Mouse (Mus musculus) cerebellum, adult 8-10 months (tissue): ENCODE measurements around the gene Acly.

ENCODE experiments used
- DNase-seq: peaks from one replicate; pipeline ENCODE4 v3.0.0; 2022

Gene Acly

DNA sequence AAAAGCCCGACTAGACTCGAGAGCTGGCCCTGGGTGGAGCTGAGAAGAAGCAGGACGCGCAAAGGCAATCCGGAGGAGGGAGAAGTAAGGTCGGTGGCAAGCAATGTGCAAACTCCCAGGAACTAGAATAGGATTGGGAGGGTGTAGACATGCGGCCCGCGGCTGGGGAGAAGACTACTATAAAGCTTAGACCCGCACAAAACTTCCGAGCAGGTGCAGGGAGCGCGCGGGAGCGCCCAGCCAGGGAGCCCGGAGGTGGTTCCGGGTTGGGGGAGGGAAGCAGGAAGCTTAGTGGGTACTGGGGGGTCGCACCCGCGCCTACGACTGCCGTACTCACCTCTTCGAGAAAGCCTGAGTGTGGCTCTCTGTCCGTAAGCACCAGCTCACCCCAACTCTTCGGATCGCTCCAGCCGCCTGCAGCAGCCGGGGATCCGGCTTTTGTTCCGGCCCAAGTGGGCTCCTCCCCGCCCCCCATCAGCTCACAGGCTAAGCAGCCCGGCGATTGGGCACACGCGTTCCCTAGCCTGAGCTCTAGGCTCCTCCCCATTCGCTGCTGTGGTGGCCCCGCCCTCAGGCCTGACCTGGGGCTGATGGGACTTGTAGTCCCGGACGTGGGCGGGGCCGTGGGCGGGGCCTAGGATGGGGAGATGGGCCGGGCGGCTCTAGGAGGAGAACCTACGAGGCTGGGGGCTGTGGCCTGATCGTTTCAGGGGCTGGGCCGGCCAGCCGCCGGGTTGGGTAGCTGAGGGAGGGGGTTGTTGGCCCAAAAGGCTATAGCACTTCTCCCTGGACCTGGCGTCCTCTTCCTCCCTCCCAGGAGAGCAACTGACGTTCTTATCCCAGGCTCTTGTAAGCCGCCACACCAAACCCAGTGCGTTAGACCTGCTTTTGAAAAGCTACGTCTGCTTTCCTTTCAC, at the start of gene Acly:
Gene Acly, minus strand, starts transcription at position 543 of the 917 bp plus-strand sequence.
- peak; percentile 98 for DNase-seq

DNA sequence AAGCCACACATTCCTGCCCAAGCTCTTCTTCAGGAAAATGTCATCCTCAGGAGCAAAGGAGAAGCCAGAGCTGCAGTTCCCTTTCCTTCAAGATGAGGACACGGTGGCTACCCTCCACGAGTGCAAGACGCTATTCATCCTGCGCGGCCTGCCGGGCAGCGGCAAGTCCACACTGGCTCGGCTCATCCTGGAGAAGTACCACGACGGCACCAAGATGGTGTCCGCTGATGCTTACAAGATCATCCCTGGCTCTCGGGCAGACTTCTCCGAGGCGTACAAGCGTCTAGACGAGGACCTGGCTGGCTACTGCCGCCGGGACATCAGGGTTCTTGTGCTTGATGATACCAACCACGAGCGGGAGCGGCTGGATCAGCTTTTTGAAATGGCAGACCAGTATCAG, 48.5 kb upstream of the Acly start:
- DNase-seq, result no peak

GRCm38 (mm10) chr11:100575484-100575855, 47.7 kb upstream of the Acly start:
- DNase-seq, result no peak

DNA sequence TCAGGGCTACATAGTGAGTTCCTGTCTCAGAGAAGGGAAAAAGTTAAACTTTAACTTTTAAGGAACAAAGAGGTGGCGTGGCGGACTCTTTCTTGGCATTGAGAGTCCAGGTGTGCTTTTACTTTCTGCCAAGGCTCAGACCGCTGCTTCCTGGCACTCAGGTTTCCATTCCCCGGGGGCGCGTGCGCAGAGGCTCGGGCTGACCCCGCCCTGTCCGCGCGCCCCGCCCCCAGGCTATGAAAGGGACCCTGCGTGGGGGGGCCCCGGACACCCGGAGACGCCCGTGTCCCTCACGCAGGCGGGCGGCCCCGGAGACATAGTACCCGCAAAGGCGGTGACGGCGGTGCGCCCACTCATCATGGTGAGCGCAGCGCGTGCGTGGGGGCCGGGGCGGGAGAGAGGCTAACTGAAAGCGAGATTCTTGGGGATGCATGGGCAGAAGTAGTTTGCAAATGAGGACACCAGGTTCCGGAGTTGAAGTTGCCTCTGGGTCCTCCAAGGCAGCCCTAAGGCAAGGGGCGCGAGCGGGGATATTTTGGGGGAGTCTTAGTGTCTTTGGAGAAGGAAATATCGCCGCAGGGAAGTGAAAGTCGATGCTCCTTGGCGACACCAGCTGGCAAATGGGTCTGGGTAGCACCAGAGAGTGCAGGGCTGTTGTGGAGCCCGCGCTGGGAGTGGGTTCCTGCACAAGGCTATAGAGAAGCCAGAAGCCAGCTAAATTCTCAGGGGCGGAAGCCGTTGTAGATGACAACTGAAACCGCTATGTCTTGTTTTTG, 47.1 kb upstream of the Acly start, which contains the start of gene Cnp:
Gene Cnp, plus strand, starts transcription at position 197 of the 776 bp plus-strand sequence.
- DNase-seq, result peak; percentile 55

- no peak for DNase-seq
These were observed 46.4 kb upstream of the Acly start for GRCm38 (mm10) chr11:100574188-100574587.

DNA sequence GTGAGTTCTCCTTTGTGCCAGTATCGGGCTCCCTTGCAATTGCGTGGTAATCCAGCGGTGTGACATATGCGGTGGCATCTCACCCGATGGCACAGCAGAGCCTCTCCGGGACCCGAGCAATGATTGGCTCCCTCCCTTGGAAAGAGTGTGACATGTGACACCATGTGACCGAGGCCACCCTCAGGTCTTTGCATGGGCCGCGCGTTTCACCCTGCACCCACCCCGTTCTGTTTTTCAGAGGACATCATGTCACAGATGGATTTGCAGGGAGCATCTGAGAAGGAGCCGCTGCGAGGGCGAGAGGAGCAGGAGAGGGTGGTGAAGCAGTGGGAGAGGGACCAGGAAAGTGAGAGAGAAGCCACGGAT, 43.4 kb upstream of the Acly start:
- peak; percentile 39 for DNase-seq

DNA sequence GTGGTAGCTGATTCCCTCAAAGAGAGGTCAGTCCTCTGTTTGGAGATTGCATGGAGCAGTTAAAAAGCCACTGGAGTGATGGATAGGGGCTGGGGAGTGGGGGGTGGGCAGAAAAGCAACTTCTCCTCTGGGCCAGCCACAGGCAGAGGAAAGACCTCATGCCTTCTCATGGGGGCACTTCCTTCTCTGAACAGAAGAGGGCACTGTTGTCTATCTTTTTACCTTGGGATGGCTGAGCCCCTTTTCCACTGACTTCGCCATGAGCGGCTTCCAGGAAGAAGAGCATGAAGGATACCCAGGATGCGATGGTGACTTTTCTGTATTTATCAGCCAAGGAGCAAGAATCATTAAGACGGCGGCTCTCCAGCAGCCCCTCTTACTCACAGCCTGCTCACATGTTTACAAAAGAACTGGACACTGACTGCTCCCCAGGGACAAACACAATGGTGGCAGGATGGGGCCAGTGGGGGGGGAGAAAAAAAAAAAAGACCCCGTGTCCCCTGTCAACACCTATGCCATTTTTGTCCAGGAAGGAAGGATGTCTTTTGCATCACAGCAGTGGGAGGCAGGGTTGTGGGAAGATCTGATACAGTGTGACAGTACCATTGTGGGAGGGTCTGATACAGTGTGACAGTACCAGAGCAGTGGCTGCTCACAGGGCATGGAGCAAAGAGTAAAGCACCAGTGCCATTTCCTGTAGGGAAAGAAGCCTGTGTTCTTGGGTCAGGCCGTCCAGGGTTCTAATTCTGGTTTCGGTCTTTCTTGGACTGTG, 42.8 kb upstream of the Acly start:
- peak; percentile 83 for DNase-seq

GRCm38 (mm10) chr11:100569789-100570188, 42.0 kb upstream of the Acly start:
- DNase-seq, result no peak

DNA sequence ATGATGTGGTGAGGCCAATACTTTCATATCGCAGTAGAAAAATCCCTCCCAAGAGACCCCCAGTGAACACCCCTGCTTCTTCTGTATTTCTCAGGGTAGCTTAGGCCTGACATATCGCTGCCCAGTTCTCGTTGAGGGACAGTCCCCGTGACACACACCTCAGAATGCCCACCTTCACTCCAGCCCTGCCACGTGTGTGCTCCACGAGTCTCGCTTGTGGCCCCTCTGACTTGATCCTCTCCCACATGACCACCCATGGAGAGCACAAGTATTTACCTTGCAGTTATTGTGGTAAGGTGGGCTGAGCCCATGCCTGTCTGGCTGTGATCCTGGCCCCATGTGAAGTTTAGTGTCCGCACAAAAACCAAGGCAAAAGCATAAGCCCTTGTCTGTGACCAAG, 40.9 kb upstream of the Acly start:
- no peak for DNase-seq

- DNase-seq, result no peak
These were observed 40.0 kb upstream of the Acly start for GRCm38 (mm10) chr11:100567815-100568245.

DNA sequence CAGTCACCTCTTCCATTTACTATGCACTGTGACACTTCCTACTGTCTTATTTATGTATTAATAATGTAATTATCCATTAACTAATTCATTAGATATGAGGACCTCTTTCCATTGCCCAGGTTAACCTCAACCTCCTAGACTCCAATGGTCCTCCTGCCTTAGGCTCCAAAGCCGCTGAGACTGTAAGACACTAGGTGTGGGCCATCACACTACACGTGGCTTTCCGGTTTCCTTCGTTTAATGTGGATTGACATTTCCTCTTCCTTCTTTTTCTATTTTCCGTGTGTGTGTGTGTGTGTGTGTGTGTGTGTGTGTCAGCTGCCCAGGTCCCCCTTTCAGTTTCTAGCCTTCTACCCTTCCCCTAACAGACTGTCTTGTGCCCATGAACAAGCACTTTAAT, 39.4 kb upstream of the Acly start:
- no peak for DNase-seq

DNA sequence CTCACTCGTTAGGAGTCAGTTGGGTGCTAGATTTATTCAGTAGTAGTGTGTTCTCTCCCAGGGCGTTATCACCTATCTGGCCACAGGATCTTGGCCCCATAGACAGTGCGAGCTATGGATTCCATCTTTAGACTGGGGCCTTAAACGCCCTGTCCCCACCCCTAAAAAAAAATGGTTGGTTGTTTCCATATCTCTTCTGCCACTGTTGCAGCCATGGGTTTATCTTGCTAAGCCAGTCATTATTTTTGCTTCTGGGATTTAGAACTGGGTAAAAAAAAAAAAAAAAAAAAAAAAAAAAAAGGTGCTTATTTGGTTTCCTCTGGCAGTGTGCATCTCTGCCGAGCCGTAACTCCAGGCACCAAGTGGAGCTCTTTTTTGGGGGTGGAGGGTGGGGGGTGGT, 36.9 kb upstream of the Acly start:
- no peak for DNase-seq

DNA sequence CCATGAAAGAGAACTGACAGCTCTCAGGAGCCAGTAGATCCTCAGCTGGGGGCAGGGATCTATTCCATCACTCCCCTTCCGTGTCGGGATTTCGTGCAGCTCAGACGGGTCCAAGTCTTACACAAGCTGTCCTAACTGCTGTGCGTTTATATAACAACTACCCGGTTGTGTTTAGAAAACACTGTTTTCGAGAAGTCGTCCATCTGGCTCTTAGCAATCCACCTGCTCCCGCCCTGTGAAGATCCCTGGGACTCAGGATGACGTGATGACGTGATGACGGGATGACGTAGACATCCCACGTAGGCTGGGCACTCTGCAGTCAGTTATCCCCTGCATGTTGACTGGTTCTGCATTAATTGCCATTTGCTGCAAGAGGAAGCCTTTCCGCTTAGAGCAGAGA, 36.5 kb upstream of the Acly start:
- DNase-seq, result no peak

DNA sequence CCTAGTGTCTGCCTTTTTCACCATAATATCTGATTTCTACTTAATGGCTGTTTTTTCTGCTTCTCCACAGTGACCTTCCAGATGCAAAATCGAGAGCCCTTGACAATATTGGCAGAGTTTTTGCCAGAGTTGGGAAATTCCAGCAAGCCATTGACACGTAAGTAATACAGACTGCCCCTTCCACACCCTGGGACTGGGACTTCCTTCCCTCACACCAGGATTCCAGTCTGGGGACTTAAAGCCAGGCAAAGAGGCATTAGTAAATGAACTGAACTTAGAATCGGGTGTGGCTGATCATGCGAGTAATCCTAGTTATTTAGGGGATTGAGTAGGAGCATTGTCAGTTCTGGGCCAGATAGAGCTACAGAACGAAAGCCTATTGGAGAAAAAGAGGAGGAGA, 33.9 kb upstream of the Acly start:
- DNase-seq, result no peak

GRCm38 (mm10) chr11:100559476-100559875, 31.7 kb upstream of the Acly start:
- DNase-seq, result no peak

DNA sequence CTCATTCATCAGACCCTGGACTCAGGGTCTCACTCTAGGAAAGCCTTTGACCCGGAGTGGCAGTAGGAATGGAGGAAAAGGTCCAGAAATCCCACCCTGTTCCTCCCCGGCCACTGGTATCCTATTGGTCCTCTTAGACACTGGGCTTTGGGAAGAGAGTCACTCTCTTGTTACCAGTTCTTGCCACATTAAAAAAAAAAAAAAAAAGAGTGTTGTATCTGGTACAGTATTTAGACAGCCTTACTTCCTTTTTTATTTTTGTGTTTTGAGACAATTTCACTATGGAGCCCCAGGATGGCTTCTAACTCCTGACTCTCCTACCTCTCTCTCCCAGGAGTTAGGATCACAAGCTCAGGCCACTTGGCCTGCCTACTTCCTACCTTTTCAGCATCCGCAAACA, 29.8 kb upstream of the Acly start:
- no peak for DNase-seq

DNA sequence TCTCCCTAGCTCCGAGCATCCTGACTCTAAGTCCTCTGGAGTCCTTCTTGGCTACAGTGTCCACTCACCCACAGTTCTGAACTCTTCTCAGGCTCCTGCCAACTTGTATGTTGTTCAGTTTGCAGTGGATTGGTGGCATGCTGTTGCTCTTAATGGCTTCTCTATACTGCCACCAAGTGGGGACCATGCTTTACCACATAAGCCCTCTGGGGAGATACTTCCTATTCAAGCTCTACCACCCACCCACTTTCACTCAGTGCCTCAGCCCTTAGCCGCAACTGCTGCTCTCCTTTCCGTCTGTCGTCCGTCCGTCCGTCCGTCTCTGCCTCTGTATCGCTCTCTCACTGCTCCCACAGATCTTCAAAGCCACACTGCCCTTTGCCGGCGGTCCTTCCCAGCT, 27.8 kb upstream of the Acly start:
- peak; percentile 51 for DNase-seq

DNA sequence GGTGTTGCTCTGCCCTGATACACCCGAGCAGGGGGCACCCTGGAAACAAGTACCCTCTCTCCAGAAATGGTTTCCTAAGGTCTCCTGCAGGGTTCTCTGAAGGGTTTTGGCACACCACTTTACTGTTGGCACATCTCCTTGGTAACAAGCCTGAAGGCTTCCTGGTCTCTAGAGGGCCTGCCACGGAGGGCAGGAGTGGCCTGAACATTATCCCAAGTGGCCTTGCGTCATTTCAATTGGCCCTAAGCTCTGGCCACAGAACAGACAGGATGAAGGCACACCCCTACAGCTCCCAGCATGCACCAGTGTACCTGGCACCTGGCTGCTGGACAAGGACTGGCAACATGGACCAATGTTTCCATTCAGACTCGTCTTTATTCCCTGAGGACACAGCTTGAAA, 25.0 kb upstream of the Acly start:
- no peak for DNase-seq

DNA sequence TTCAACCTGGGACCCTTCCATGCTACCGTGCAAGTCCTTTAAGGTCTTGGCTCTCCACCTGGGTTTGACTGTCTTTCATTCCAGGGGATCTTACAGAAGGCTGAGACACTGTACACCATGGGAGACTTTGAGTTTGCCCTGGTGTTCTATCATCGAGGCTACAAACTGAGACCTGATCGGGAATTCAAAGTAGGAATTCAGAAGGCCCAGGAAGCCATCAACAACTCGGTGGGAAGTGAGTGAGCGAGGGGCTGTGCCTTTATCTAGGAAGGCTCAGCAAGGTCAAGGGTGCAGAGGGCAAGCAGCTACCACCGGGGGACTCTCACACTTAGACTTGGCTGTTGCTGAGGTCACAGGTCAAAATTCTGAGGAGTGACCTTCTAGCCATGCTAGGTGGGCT, 22.3 kb upstream of the Acly start:
- no peak for DNase-seq

GRCm38 (mm10) chr11:100549466-100549865, 21.7 kb upstream of the Acly start:
- DNase-seq, result no peak

DNA sequence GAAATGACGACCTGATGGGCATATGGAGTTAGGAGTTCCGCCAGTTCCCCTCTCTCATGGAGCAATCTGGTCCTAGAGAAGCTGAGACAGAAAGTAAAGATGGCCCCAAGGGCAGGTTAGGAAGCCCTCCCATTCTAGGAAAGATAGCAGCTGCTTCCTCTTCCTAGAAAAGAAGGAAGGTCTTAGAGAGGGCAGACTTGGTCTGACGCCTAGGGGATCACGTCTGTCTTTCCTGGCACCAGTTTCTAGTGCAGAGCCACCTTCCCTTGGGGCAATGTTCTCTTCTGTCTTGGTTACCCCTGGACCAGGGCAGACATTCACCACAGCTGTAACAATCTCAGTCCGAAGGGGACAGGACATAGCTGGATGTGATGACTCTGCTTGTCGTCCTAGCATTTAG, 20.3 kb upstream of the Acly start:
- DNase-seq, result no peak

GRCm38 (mm10) chr11:100546955-100547354, 19.2 kb upstream of the Acly start:
- DNase-seq, result no peak

DNA sequence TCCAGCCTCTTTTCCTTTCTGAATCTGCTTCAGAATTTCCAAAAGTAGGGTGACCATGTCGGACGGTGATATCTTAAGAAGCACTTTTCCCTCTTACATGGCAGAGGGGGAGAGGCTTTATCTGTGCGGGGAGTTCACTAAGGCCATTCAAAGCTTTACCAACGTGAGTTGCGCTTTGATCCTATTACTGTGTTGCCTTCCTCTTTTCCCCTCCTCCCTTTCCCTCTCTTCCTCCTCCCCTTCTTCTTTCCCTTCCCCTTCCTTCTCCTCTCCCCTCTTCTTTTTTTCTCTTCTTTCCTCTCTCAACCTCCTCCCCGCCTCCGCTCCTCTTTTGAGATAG, 17.9 kb upstream of the Acly start:
- DNase-seq, result no peak
